Mouse (Mus musculus) heart, embryonic 12.5 days (tissue): ENCODE results near the gene Tcea3. TPM values are rescaled to one million over a fixed set of nuclear protein-coding genes. Genes with fewer than 3 reads are reported as not detected.

Source experiments
- ATAC-seq: fragments of 200-750 bp; cut with Nextera tagmentation; 2 replicates; pipeline ENCODE4 v1.8.0; 2017; ENCODE audit warnings: moderate TSS enrichment, moderate library complexity; ENCODE audit not compliant: insufficient number of reproducible peaks, low FRiP score
- H3K27ac ChIP-seq: fragments of 300-500 bp; sonication (generic); 2 replicates; pipeline ENCODE4 v1.5.1; 2016; ENCODE audit warnings: mild to moderate bottlenecking, moderate library complexity; ENCODE audit not compliant: poor library complexity, severe bottlenecking
- H3K27me3 ChIP-seq: fragments of 300-500 bp; sonication (generic); replicated peaks from 2 replicates; pipeline ENCODE4 v1.6.1; 2016; ENCODE audit warnings: mild to moderate bottlenecking, moderate library complexity
- H3K36me3 ChIP-seq: fragments of 300-500 bp; sonication (generic); 2 replicates; pipeline ENCODE4 v1.6.1; 2016; ENCODE audit warnings: mild to moderate bottlenecking, moderate library complexity
- H3K4me1 ChIP-seq: fragments of 300-500 bp; sonication (generic); replicated peaks from 2 replicates; pipeline ENCODE4 v1.6.1; 2016; ENCODE audit warnings: mild to moderate bottlenecking
- H3K4me2 ChIP-seq: fragments of 300-500 bp; sonication (generic); 2 replicates; pipeline ENCODE4 v1.6.1; 2016; ENCODE audit warnings: mild to moderate bottlenecking, moderate library complexity
- H3K4me3 ChIP-seq: fragments of 300-500 bp; sonication (generic); 2 replicates; pipeline ENCODE4 v1.5.1; 2016; ENCODE audit warnings: mild to moderate bottlenecking
- H3K9ac ChIP-seq: fragments of 300-500 bp; sonication (generic); 2 replicates; pipeline ENCODE4 v1.6.1; 2016; ENCODE audit warnings: mild to moderate bottlenecking, moderate library complexity
- H3K9me3 ChIP-seq: fragments of 300-500 bp; sonication (generic); replicated peaks from 2 replicates; pipeline ENCODE4 v1.6.1; 2016; ENCODE audit warnings: mild to moderate bottlenecking, moderate library complexity
- WGBS: fragments of 180-500 bp; shearing (Covaris S2); methylation state at CpG from one replicate; pipeline ENCODE4 v1.1.7; 2016; 5-methylcytosine and 5-hydroxymethylcytosine counted together
- polyA plus RNA-seq: library from polyadenylated mRNA; unstranded; fragments of >200 nt; fragmentation: Nextera tagmentation; extraction: Ambion mirVana; gene quantifications from 2 replicates; pipeline ENCODE4 v1.2.1, GENCODE M21; 2016

The Tcea3 gene
- polyA plus RNA-seq, 1 experiment from 2014 or later: 57.6 TPM

GRCm38 (mm10) chr4:136249780-136250179, 2.3 kb downstream of the Tcea3 start:
- Histone ChIP-seq H3K27me3 (peaks cover 48% of the 10 kb centered on the region), H3K4me1 (peaks cover 38% of the 10 kb centered on the region), H3K9ac (peak overlapping the region; percentile 74; the same call in 1 of the 2 replicates), H3K4me3 (no peak overlapping the region), H3K4me2 (peak overlapping the region; percentile 81), H3K27ac (no peak overlapping the region), H3K9me3 (no peaks in the 10 kb centered on the region), H3K36me3 (peaks cover 3% of the 10 kb centered on the region; the same call in 1 of the 2 replicates)
- 34% methylated on average over 9 of the region's 9 CpGs for WGBS
- no peak for ATAC-seq

GRCm38 (mm10) chr4:136255919-136256318, 8.4 kb downstream of the Tcea3 start:
- WGBS: 41% methylated on average over 6 of the region's 6 CpGs
- no peak overlapping the region for H3K27ac ChIP-seq
- no peak overlapping the region for H3K9ac ChIP-seq
- ATAC-seq: no peak
- no peak overlapping the region for H3K4me3 ChIP-seq
- peaks cover 5% of the 10 kb centered on the region; the same call in 1 of the 2 replicates for H3K36me3 ChIP-seq
- H3K4me1 ChIP-seq: peaks cover 9% of the 10 kb centered on the region
- H3K4me2 ChIP-seq: no peak overlapping the region
- H3K9me3 ChIP-seq: no peaks in the 10 kb centered on the region
- H3K27me3 ChIP-seq: no peaks in the 10 kb centered on the region

- Histone ChIP-seq H3K9ac (no peak overlapping the region), H3K27ac (no peak overlapping the region), H3K9me3 (no peaks in the 10 kb centered on the region), H3K4me1 (peaks cover 15% of the 10 kb centered on the region), H3K4me2 (no peak overlapping the region), H3K27me3 (no peaks in the 10 kb centered on the region), H3K4me3 (no peak overlapping the region), H3K36me3 (peaks cover 5% of the 10 kb centered on the region; the same call in 1 of the 2 replicates)
- 62% methylated on average over 10 of the region's 10 CpGs for WGBS
- no peak; the same call in 1 of the 2 replicates for ATAC-seq
These were observed 9.2 kb downstream of the Tcea3 start for GRCm38 (mm10) chr4:136256696-136257095.

- Histone ChIP-seq H3K27ac (peak overlapping the region; percentile 73; the same call in 1 of the 2 replicates), H3K4me2 (no peak overlapping the region), H3K36me3 (0 out of 2 replicates have a peak, but pooled peaks cover 4% of the 10 kb centered on the region), H3K4me1 (peaks cover 18% of the 10 kb centered on the region), H3K9me3 (no peaks in the 10 kb centered on the region), H3K4me3 (no peak overlapping the region), H3K27me3 (no peaks in the 10 kb centered on the region), H3K9ac (no peak overlapping the region)
- WGBS: 57% methylated on average over 3 of the region's 3 CpGs
- no peak for ATAC-seq
These were observed 12.4 kb downstream of the Tcea3 start for GRCm38 (mm10) chr4:136259916-136260315.

GRCm38 (mm10) chr4:136260491-136261180, 13.1 kb downstream of the Tcea3 start:
- no peak overlapping the region for H3K4me3 ChIP-seq
- H3K4me2 ChIP-seq: no peak overlapping the region
- peak overlapping the region; percentile 73 for H3K27ac ChIP-seq
- 0 out of 2 replicates have a peak, but pooled peaks cover 4% of the 10 kb centered on the region for H3K36me3 ChIP-seq
- H3K9ac ChIP-seq: 0 out of 2 replicates have a peak overlapping the region, but pooled peaks have one; percentile 18
- peaks cover 18% of the 10 kb centered on the region for H3K4me1 ChIP-seq
- 36% methylated on average over 10 of the region's 10 CpGs for WGBS
- ATAC-seq: peak; percentile 67
- no peaks in the 10 kb centered on the region for H3K9me3 ChIP-seq
- H3K27me3 ChIP-seq: no peaks in the 10 kb centered on the region

GRCm38 (mm10) chr4:136261912-136262311, 14.4 kb downstream of the Tcea3 start:
- no peak overlapping the region for H3K4me3 ChIP-seq
- no peaks in the 10 kb centered on the region for H3K9me3 ChIP-seq
- no peaks in the 10 kb centered on the region for H3K27me3 ChIP-seq
- peaks cover 18% of the 10 kb centered on the region for H3K4me1 ChIP-seq
- ATAC-seq: no peak
- H3K36me3 ChIP-seq: 0 out of 2 replicates have a peak, but pooled peaks cover 4% of the 10 kb centered on the region
- H3K9ac ChIP-seq: no peak overlapping the region
- no peak overlapping the region for H3K4me2 ChIP-seq
- WGBS: 61% methylated on average over 10 of the region's 10 CpGs
- H3K27ac ChIP-seq: peak overlapping the region; percentile 73; the same call in 1 of the 2 replicates

- WGBS: 94% methylated on average over 4 of the region's 4 CpGs
These were observed 16.0 kb downstream of the Tcea3 start for GRCm38 (mm10) chr4:136263555-136263954.

GRCm38 (mm10) chr4:136266716-136267343, 19.3 kb downstream of the Tcea3 start:
- 74% methylated on average over 9 of the region's 9 CpGs for WGBS
- Histone ChIP-seq H3K9me3 (no peaks in the 10 kb centered on the region), H3K4me3 (no peak overlapping the region), H3K9ac (no peak overlapping the region), H3K36me3 (peaks cover 10% of the 10 kb centered on the region; the same call in 1 of the 2 replicates), H3K27ac (no peak overlapping the region), H3K27me3 (no peaks in the 10 kb centered on the region), H3K4me1 (peaks cover 5% of the 10 kb centered on the region), H3K4me2 (no peak overlapping the region)
- no peak for ATAC-seq

More at GRCm38 (mm10) chr4:136263555-136263954, 16.0 kb downstream of the Tcea3 start:
- Histone ChIP-seq H3K27me3 (no peaks in the 10 kb centered on the region), H3K4me2 (no peak overlapping the region), H3K36me3 (0 out of 2 replicates have a peak, but pooled peaks cover 4% of the 10 kb centered on the region), H3K4me1 (peaks cover 18% of the 10 kb centered on the region), H3K9ac (no peak overlapping the region), H3K9me3 (no peaks in the 10 kb centered on the region), H3K4me3 (no peak overlapping the region), H3K27ac (no peak overlapping the region)
- ATAC-seq: no peak

DNA sequence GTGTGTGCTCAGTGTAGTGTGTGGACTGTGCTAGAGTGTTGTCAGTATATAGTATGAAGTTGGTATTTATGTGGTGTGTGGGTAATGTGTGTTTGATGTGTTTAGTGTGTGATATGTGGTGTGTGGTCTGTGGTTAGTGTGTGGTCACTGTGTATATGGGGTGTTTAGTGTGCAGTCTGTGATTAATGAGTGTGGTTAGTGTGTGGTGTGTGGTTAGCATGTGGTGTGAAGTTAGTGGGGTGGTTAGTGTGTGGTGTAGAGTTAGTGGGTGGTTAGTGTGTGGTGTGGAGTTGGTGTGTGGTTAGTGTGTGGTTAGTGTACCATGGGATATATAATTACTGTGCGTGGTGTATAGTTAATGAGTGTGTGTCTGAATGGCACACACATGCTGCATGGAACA, 21.4 kb downstream of the Tcea3 start:
- peaks cover 27% of the 10 kb centered on the region for H3K36me3 ChIP-seq
- H3K9me3 ChIP-seq: peaks cover 12% of the 10 kb centered on the region
- no peak overlapping the region for H3K27ac ChIP-seq
- no peak overlapping the region for H3K9ac ChIP-seq
- 95% methylated on average over 1 of the region's 1 CpGs for WGBS
- H3K4me1 ChIP-seq: no peaks in the 10 kb centered on the region; the same call in 1 of the 2 replicates
- H3K27me3 ChIP-seq: no peaks in the 10 kb centered on the region
- H3K4me2 ChIP-seq: no peak overlapping the region
- H3K4me3 ChIP-seq: no peak overlapping the region
- no peak for ATAC-seq

GRCm38 (mm10) chr4:136270648-136271047, 23.1 kb downstream of the Tcea3 start:
- WGBS: 82% methylated on average over 8 of the region's 8 CpGs
- Histone ChIP-seq H3K27ac (no peak overlapping the region), H3K9ac (no peak overlapping the region), H3K9me3 (peaks cover 13% of the 10 kb centered on the region), H3K4me3 (no peak overlapping the region), H3K4me2 (no peak overlapping the region), H3K27me3 (no peaks in the 10 kb centered on the region), H3K36me3 (peaks cover 32% of the 10 kb centered on the region), H3K4me1 (no peaks in the 10 kb centered on the region; the same call in 1 of the 2 replicates)
- no peak; the same call in 1 of the 2 replicates for ATAC-seq

DNA sequence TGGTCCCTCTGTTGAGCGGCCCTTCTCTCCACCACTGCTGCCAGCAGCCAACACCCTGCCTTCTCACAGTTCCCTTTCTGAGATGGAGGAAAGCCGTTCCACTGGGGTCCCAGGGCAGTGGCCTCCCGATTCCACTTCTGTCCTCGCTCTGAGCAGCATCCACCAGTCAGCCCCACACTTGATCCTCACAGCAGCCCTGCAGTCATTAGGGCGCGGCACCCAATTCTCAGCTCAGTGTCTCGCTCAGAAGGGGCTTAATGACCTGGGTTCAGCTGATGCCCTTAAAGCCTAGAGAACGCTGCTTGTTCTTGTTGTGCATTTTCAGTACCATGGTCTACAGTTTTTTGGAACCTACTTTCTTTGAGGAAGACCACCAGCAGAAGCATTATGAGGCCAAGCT, 33.6 kb downstream of the Tcea3 start:
- H3K9ac ChIP-seq: no peak overlapping the region; the same call in 1 of the 2 replicates
- no peak overlapping the region for H3K27ac ChIP-seq
- H3K36me3 ChIP-seq: no peaks in the 10 kb centered on the region
- no peak overlapping the region for H3K4me2 ChIP-seq
- H3K4me3 ChIP-seq: no peak overlapping the region
- ATAC-seq: no peak
- H3K4me1 ChIP-seq: peaks cover 26% of the 10 kb centered on the region
- no peaks in the 10 kb centered on the region for H3K27me3 ChIP-seq
- H3K9me3 ChIP-seq: no peaks in the 10 kb centered on the region
- 75% methylated on average over 8 of the region's 8 CpGs for WGBS
